Mouse (Mus musculus): ENCODE results near the gene Stk24. TPM values are rescaled to one million over a fixed set of nuclear protein-coding genes. Genes with fewer than 3 reads are reported as not detected.

The Stk24 gene
- 4.9 and 13.7 TPM in 2 replicates for polyA plus RNA-seq (2021; fragmentation: Nextera tagmentation)
- long read RNA-seq, experiment 1, transcript Stk24-201 (11 exons, 2,676 nt) = major isoform, 20 of 38 reads
- long read RNA-seq, experiment 1, partial matches to known transcripts = 16 of 38 reads
- long read RNA-seq, experiment 1, other reads (novel, unspliced or antisense) = 2 of 38 reads
- long read RNA-seq, experiment 2, partial matches to known transcripts = 5 of 7 reads
- long read RNA-seq, experiment 2, other reads (novel, unspliced or antisense) = 1 of 7 reads

GRCm38 (mm10) chr14:121379827-121380145, at the start of gene Stk24:
Gene Stk24 (minus strand): TSS chr14:121380011.

Other genes with a start within 250 kb of the Stk24 start
- gene Slc15a1, start 125.2 kb upstream of the Stk24 start, polyA plus RNA-seq (2021; fragmentation: Nextera tagmentation) = not detected in 2 replicates

All from left cerebral cortex, adult 6 months (tissue).